Mouse (Mus musculus): ENCODE measurements around the gene Tas2r105. TPM values are rescaled to one million over a fixed set of nuclear protein-coding genes. Genes with fewer than 3 reads are reported as not detected.

The Tas2r105 gene
- not detected in 2 replicates for total RNA-seq (2017)

- ATAC-seq (ENCODE audit: extremely low read depth, insufficient number of reproducible peaks, low FRiP score, poor library complexity, severe bottlenecking) = no peak
These were observed at the start of gene Tas2r105 for GRCm38 (mm10) chr6:131687395-131687794. Gene Tas2r105 (minus strand): TSS chr6:131687495.

- ATAC-seq (ENCODE audit: extremely low read depth, insufficient number of reproducible peaks, low FRiP score, poor library complexity, severe bottlenecking) = no peak
These were observed 25.5 kb upstream of the Tas2r105 start for GRCm38 (mm10) chr6:131712803-131713202.

GRCm38 (mm10) chr6:131689963-131690362, 2.7 kb upstream of the Tas2r105 start, which contains the start of gene Tas2r114:
Gene Tas2r114 (minus strand): TSS chr6:131690063.
- ATAC-seq (ENCODE audit: extremely low read depth, insufficient number of reproducible peaks, low FRiP score, poor library complexity, severe bottlenecking) = no peak

- no peak for ATAC-seq (ENCODE audit: extremely low read depth, insufficient number of reproducible peaks, low FRiP score, poor library complexity, severe bottlenecking)
These were observed 1.7 kb downstream of the Tas2r105 start, which contains the start of gene Tas2r104 for GRCm38 (mm10) chr6:131685644-131686043. Gene Tas2r104 (minus strand): TSS chr6:131685744.

- ATAC-seq (ENCODE audit: extremely low read depth, insufficient number of reproducible peaks, low FRiP score, poor library complexity, severe bottlenecking) = no peak
These were observed 8.5 kb downstream of the Tas2r105 start, which contains the start of gene Tas2r106 for GRCm38 (mm10) chr6:131678786-131679185. Gene Tas2r106 (minus strand): TSS chr6:131678886.

GRCm38 (mm10) chr6:131660049-131660448, 27.2 kb downstream of the Tas2r105 start, which contains the start of gene Tas2r107:
Gene Tas2r107 (minus strand): TSS chr6:131660149.
- no peak for ATAC-seq (ENCODE audit: extremely low read depth, insufficient number of reproducible peaks, low FRiP score, poor library complexity, severe bottlenecking)

Other genes with a start within 250 kb of the Tas2r105 start
- gene 5430401F13Rik, start 201.1 kb downstream of the Tas2r105 start, total RNA-seq (2017) = not detected in 2 replicates
- not detected in 2 replicates for gene Gm6619, start 201.1 kb downstream of the Tas2r105 start, total RNA-seq (2017)
- not detected in 2 replicates for gene Tas2r130, start 56.6 kb downstream of the Tas2r105 start, total RNA-seq (2017)
- gene Tas2r107, start 27.3 kb downstream of the Tas2r105 start, total RNA-seq (2017) = not detected in 2 replicates
- not detected in 2 replicates for gene Tas2r106, start 8.6 kb downstream of the Tas2r105 start, total RNA-seq (2017)
- not detected in 2 replicates for gene Tas2r104, start 1.8 kb downstream of the Tas2r105 start, total RNA-seq (2017)
- not detected in 2 replicates for gene Tas2r114, start 2.6 kb upstream of the Tas2r105 start, total RNA-seq (2017)

Data from neutrophil, adult 5-6 weeks (primary cell).